Mouse (Mus musculus): Measurements from ENCODE around the gene Fam189a1.
A peak's percentile ranks its signal among the peaks of the same experiment; 100 is the strongest.

Fam189a1 gene

DNA sequence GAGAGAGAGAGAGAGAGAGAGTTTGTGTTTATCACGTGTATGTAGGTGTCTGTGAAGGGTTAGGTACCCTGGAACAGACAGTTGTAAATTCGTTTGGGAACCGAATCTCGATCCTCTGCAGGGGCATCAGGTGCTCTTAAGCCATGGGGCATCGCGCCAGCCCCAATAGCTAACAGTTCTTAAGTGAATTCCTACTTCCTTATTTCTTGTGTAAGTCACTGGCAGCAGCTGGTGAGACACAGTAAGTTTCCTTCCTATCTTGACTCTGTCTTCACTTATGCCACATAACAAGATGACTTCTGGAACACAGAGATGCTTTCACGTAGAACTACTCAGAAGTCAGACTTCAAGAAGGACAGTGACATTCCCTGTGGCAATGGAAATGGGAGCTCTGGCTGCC, 275.0 kb downstream of the Fam189a1 start:
- DNase-seq (ENCODE audit: low spot score) = no peak

DNA sequence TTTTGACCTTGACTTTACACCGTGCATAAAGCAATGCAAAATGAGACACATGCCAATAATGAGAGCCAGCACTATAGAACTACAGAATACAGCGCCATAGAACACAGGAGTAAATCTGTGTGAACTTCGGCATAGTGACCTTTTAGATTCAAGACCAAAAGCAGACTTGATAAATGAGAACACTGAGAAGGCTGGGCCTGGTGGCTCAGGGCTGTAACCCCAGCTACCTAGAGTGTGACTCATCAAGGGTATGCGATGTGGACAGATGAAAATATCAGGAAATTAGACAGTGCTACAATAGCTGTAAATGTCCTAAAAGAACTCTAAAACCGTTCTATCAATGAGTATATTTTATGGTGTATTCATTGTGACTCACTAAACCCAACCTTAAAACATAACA, 276.0 kb downstream of the Fam189a1 start:
- DNase-seq (ENCODE audit: low spot score) = no peak

DNA sequence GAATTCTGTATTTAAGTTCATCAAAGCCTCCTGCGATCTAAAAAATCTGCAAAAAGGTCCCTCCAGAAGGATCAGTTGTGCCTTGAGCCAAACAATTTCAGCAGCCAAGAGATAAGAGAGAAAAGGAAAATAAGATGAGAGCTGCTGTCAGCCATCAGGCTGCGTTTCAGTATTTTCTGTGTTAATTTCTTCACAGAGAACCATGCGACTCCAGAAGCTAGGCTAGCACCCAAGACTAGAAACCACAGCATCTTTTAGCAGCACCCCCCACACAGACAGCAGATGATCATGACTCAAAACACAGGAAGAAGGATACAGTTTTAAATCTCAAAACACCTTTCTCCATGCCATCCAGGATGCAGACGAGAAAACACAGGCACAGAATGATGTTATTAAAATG, 281.4 kb downstream of the Fam189a1 start:
- DNase-seq (ENCODE audit: low spot score) = no peak

DNA sequence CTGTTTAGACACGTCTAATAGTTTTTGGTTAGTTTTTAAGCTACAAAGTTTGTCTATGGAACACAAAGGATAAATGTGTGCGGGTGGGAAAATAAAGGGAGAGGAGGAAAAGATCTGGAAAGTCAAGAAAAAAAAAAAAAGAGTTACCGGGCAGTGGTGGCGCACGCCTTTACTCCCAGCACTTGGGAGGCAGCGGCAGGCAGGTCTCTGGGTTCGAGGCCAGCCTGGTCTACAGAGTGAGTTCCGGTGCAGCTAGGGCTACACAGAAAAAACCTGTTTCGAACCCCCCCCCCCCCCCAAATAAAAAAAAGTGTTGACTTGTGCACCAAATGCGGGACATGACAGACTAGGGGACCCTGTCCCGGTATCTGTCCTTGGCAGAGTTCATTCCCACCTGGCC, 283.1 kb downstream of the Fam189a1 start:
- DNase-seq (ENCODE audit: low spot score) = no peak

DNA sequence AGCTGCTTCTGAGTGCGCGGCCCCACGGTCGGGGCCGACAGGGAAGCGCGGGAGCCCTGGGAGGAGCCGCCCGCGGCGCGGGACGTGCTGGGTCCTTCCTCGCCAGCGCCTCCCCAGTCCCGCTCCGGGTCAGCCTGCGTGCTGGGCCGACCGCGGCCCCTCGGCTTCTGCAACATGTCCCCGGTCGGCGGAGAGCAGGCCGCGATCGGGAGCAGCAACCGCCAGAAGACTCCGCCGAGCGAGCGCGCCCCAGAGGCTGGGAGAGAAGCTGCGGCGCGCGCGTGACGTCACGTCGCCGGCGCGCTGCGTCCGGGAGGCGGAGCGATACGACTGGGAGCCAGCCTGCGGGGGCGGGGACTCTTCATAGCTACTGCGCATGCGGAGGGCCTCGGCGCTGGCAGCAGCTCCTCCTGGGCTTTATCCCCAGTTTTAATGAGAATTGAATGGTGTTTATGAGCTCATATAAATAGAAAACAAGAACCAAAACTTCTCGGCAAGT, 283.6 kb downstream of the Fam189a1 start, which contains the start of gene Nsmce3:
Gene Nsmce3, minus strand, starts transcription at position 255 of the 499 bp plus-strand sequence.
- peak; percentile 98 for DNase-seq (ENCODE audit: low spot score)

DNA sequence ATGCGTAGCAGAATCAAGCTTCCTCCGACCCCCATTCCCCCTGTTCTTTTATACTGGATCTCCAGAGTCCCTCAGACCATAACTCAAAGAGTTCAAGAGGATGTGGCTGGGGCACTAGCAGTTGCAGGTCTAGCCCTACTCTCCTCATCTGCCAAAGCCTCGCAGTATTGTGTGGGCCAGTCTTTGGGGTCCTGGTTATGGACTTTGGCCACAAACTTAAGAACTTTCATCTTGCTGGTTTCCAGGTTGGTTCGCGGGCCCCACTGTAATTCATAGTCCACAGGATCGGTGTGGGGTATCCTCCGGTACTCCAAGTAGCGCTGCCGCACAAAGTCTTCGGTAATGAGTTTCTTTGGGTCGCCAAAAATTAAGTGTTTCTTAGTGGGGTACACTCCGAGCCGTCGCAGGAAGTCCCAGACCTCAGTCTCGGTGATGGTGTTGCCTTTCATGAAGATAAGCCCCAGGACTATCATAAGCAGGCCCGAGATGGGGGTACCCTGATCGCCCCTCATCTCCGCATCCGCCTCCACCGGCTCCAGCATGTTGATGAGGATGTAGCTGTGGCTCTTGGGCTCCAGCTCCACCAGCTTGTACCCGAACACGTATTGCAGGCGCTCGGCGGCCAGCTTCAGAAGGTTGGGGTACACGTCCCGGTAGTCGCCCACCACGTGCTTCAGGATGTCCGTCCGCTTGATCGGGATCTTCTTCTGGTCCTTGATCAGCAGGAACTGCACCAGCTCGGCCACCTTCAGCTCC, 284.2 kb downstream of the Fam189a1 start:
- peak; percentile 59 for DNase-seq (ENCODE audit: low spot score)

DNA sequence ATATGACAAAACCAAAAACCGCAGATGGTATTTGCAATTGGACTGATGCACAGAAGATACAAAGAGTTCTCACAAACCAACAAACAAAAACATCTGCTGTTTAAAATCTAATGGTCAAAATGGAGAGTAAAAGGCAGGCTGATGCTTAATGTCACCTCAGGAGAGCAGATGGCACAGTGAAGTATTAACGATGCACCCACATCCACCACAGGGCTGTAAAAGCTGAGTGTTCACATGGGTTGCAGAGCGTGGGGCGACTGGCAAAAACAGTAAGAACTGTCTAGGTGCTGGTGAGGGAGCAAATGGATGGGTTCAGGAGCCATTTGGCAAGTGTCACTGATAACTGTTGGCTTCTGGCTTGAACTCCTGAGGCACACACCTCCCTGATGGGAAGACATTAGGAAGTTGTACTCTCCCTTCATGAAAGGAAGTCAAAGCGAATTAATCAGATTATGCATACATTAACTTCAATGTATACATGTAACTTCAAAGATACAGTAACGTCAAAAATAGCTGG, 286.8 kb downstream of the Fam189a1 start:
- DNase-seq (ENCODE audit: low spot score) = no peak

DNA sequence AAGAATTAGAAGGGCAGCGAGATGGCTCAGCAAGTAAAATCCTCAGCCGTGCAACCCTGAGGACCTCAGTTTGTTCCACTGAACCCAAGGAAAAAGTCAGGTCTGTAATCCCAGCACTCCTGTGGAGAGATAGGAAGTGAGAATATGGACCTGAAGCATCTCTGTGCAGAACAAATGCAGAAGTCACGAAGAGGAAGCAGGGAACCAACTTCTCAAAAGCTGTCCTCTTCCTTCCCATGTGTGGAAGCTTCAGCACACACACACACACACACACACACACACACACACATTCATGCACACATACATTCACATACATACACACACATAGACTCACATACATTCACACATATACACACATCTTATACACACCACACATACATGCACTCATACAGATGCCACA, 292.8 kb downstream of the Fam189a1 start:
- no peak for DNase-seq (ENCODE audit: low spot score)

DNA sequence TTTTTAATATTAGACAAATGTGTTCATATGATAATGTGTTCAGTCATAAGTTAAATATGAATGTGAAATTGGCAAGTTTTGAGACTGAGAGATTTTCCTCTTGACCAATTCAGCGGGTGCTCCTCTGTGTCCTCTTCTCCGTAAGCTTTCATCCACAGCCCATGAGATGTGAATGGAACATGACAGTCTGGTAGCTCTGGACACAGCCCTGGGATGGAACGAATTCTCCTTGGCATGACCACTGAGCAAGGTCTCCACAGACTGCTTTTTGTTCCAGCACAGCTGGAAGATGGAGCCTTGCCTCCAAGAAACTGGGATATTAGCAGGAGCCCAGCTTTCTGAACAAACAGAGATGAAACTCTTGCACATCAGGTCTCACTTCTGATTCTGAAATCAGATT, 293.4 kb downstream of the Fam189a1 start:
- DNase-seq (ENCODE audit: low spot score) = no peak

DNA sequence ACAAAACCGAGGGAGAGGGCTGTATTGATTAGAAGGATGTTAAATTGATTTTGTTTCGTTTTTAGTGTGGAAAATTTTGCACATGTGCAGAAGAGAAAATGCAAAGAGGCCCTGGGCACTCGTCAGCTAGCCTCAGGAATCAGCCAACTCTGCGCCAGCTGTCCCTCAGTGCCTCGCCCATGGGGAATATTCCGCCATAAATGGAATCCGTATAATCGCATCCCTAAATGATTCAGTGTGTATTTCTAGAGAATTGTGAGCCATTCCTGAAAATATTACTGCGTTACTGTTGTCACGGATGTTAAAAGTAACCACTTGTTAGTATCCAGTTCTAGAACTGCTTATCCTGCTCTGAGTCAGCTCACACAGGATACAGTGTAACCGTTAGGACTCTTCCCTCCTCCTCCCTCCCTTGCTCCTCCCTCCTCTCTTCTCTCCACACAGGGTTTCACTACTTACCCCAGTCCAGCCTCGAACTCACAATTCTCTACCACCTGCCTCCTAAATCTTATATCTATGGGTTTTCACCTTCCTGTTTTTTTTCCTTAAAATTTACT, 299.8 kb downstream of the Fam189a1 start:
- no peak for DNase-seq (ENCODE audit: low spot score)

DNA sequence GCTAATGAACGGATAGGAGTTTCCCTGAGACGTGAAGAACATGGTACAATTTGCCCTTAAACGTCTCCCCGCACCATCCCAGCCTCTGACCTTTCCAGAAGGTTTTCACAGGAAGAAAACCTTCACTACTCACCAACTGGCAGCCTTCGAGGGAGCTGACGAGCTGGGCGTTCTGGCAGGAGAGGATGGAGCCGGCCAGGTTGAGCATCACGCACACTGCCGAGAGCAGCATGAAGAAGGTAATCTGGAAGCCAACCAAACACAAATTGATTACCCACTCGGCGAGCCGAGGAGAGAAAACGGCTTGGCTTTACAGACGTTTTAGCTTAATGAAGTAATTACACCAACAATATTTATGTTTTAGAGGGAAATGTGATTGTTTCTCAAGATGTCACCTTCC, 300.4 kb downstream of the Fam189a1 start:
- no peak for DNase-seq (ENCODE audit: low spot score)

DNA sequence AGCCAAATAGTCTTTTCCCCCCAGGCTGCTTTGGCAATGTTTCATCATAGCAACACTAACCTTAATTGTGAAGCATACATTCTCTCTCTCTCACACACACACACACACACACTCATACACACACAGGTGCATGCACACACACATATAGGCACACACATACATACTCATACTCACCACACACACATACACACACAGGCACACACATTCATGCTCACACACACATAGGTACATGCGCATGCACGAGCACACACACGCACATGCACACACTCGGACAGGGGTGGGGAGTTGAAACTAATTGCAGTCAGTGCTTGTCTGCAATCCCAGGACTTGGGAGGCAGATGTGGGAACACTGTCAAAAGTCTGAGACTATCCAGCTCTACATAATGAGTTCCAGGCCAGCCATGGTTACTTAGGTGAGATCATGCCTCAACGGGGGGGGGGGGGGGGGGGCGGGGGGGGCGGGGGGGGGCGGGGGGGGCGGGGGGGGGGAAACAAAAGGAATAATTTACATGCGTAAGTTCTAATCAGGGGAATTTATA, 300.9 kb downstream of the Fam189a1 start:
- no peak for DNase-seq (ENCODE audit: low spot score)

DNA sequence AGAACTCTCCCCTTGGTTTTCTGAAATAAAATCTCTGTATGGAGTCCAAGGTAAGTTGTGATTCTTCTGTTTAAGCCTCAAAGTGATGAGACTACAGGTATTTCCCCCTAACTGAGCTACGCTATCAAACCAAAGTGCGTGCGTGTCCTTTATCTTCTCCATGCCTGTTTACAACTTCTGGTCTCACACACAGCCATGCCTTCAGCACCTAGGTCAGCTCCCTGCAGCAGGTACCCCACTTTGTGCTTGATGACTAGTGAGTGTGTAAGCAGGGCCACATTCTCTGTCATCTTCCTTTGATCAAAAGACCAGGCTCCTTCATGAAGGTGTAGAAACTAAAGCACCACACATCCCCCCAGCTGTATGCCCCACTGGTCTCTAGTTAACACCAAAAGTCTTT, 305.6 kb downstream of the Fam189a1 start:
- DNase-seq (ENCODE audit: low spot score) = peak; percentile 70

DNA sequence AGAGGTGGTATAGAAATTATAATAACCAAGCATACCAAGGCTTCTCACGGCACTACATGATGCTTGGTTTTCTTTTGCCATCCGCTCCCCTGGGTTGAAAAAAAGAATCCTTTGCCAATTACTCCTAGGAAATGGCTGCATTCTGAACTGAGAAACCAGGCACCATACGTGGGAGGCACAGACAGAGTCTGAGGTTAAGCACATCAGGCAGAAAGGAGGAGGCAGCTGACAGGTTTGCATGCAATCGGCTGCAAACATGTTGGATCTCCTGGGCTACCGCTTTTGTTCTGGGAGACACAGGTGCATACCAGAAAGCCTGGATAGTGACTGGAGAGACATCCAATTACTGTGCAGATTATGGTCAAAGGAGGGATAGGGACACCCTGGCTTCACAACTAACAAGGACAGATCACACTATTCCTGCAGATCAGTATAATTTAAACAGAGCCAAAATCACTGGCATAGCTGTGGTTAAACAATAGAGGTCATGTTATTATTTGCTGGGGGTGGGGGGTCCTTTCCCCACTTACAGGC, 308.9 kb downstream of the Fam189a1 start:
- no peak for DNase-seq (ENCODE audit: low spot score)

DNA sequence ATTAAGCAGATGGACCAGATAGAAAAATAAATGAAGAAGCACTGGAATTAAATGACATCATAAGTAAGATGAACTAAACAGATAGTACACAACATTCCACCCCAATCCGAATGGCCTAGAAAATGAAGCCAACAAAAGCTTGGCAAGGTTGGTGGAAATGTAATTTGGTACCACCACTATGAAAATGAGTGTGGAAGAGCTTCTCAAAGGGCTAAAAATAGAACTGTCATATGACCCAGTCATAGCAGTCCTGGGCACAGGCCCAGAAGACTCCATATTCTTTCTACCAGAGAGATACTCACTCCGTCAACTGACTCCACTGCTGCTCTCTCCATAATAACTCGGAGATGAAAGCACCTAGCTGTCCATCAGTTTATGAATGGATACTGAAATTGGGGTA, 310.3 kb downstream of the Fam189a1 start:
- DNase-seq (ENCODE audit: low spot score) = no peak

DNA sequence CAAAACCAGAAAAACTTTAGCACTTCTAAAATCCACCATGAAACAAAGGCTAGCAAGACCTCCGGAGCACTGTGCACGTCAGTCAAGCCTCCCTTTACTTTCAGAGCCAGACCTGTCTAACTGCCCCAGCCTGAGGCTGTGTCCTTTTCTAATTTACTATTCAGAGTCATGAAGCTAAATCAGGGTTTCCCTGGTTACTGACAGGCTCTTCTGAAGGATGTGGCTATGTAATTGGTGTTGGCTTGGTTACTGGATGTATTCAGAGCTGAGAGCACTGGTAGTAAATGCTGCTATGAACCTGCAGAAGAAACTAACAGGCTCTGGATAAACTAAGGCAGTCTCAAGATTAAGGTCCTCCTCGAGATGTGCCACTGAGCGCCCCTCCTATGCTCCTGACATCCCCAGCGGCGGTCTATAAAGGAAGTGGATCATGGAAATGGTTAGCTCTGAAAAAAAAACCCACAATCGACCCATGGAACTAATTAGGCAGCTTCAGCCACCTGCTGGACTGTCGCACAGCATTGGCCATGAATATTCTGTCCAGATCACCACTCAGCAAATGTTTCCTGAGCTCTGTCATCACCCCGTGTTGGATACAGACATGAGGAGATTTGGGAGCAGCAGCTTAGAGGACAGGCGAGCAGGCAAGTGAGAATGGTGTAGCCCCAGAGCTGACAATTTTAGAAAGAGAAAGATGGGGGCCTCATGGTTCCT, 315.3 kb downstream of the Fam189a1 start:
- peak; percentile 73 for DNase-seq (ENCODE audit: low spot score)

DNA sequence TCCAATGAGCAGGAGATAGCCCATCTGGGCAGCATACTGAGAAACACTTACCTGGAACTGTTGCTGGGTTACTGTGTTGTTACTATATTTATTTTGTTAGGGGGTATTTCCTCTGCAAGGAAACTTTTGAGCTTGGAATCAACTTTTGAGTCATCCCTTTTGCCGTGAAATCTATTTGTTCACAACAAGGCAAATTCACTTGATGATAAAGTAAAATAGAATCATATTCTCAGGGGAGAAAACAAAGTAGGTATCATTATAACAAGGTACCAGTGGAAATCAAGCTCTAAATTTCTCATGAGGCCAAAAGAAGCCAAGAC, 315.8 kb downstream of the Fam189a1 start:
- no peak for DNase-seq (ENCODE audit: low spot score)

DNA sequence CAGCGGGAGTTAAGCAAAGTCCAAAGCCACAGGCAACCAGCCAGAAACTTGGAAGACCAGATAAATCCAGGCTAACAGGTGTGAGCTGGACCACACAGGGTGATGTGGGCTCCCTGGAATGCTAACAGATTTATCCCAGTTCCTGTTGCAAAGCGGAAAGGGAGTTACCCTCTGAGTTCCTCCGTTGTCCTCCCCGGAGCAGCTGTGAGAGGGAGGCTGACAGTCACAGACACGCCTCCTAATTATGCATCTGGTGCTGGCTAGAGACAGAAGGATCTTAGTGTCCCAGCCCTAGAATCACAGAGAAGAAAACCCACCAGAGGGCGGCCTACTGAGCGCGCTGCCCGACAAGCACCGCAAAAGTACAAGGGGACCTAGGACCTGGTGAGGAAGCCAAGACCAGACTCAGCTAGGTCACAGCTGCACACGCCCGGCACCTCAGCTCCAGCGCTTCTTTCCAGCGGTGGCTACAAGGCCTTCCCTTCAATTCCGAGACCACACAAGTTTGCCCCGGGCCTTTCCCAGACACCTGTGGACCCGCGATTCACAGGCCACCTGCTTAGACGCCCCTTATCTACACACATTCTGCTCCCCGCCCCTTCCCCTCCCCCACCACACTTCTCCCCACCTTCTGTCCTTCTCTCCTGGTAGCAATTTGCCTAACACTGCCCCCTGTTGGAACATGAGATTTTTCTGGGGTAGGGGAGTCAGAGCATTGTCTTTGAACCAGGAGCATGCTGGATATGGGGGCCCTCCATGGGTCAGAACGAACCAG, 316.4 kb downstream of the Fam189a1 start:
- DNase-seq (ENCODE audit: low spot score) = peak; percentile 89

DNA sequence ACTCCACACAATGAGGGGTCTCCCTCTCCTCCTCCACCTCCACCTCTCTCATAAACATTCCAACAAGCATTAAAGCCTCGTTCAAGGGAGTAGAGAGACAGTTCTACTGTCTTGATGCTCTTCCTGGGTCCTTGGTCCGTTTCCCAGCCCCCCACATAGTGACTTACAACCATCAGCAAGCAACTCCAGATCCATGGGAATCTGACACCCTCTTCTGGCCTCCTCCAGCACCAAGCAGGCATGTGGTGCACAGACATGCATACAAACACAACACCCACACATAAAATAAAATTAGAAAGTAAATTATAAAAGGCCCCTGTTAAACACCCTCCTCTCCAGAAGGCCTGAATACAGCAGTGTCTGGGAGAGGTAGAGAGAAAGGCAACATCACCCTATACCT, 317.1 kb downstream of the Fam189a1 start:
- no peak for DNase-seq (ENCODE audit: low spot score)

DNA sequence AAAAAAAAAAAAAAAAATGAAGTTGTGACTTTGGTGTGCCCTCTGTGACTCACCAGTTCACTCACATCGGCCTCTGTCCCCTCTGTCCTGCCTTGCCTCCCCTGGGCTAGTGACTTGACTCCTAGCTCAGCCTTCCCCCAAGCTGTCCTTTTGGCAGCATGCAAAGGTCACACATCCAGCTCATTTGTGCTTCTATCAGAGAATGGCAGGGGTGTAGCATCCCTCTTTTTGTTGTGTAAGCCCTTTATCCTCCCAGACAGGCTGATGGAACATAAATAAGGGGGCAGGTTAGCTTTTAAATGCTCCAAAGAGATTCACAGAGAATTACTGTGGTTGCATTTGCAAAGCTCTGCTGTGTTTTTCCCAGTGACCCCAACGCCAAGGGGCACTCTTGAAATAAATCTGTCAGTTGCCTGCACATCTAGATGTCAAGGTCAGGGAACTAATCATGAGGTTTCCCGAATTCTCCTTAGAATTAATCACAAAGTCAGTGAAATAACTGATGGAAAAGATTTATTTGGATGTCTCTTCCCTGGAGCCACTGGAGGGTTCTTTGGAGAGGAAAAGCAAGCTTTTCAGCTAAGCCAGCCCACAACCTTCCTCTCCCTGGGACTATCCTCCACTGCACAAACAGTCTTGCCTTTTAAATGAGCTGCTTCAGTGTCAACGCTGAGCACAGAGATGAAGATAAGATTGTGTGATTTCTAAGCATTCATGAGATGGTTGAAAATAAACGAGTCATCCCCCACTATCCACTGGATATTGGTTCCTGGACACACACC, 326.0 kb downstream of the Fam189a1 start:
- peak; percentile 54 for DNase-seq (ENCODE audit: low spot score)

DNA sequence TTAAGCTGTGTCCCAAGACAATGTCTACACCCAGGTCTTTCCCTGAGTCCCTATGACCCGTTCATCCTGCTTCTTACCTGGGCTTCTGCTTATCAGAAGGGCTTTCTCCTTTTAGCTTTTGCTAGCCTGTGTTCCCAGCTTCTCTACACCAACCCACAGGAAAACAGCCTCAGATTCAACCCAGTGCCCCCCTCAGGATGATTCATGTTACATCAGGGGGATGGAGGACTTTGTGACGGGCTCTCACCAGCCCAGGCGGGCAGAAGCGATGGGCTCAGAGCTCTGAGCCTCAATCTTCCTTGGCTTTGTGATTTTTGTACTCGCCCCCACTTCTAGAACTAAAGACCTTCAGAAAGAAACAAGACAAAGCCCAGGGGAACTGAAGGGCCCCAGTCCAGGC, 335.3 kb downstream of the Fam189a1 start:
- DNase-seq (ENCODE audit: low spot score) = no peak
